Mouse (Mus musculus) macrophage (primary cell): ENCODE results near the gene Cebpb. TPM values are rescaled to one million over a fixed set of nuclear protein-coding genes. Genes with fewer than 3 reads are reported as not detected.
A peak's percentile ranks its signal among the peaks of the same experiment; 100 is the strongest.

Experiments
- H3K27ac ChIP-seq: fragments of 350-480 bp; formaldehyde crosslinking; 2 replicates; pipeline ENCODE4 v1.9.0; 2021
- H3K36me3 ChIP-seq: fragments of 350-480 bp; formaldehyde crosslinking; 2 replicates; pipeline ENCODE4 v1.9.0; 2021; ENCODE audit errors: inconsistent target
- H3K4me3 ChIP-seq: fragments of 350-480 bp; formaldehyde crosslinking; 2 replicates; pipeline ENCODE4 v1.9.0; 2021; ENCODE audit errors: inconsistent target
- H3K79me2 ChIP-seq: fragments of 350-480 bp; formaldehyde crosslinking; 2 replicates; pipeline ENCODE4 v1.9.0; 2021; ENCODE audit errors: inconsistent target
- WGBS: methylation state at CpG from one replicate; pipeline ENCODE4 v1.1.7; 2026; ENCODE audit warnings: inconsistent platforms; ENCODE audit not compliant: missing documents; 5-methylcytosine and 5-hydroxymethylcytosine counted together
- polyA plus RNA-seq: library from polyadenylated mRNA; stranded (reverse); fragments of 250-400 nt; gene quantifications from 3 replicates; pipeline ENCODE4 v1.2.4, GENCODE M21; 2018; ENCODE audit warnings: inconsistent platforms

Cebpb gene
- polyA plus RNA-seq, 1 experiment from 2014 or later: 4.8 TPM

DNA sequence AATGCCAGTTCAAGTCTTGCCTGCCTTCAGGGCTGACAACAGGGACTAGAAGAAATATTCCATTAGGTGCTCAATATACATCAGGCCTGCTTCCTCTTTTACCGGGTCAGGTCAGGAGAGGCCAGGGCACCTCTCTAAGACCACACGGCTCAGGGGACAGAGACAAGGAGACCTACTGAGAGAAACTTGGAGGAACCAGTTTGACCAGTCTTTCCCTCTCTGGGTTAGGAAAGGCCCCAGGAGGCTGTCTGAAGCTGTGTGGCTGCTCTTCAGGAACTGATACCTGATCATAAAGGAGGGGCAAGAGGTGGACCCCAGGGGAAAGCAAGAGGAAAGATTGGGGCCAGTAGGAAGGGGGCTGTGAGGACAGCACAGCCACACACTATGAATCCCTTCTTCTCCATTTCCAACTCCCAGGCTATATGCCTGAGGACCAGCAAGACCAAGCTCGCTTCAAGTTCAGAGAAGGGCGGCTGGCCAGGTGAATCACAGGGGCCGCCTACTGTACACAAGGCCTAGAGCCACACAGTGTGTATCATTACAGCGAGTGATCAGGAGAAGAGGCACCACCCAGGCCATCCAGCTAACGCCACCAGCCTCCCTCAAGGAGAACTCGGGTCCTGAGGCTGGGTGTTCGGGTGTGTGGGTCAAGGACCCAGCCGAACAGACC lies 29.4 kb upstream of the Cebpb start:
- 74% methylated on average over 10 of the region's 10 CpGs for WGBS
- Histone ChIP-seq H3K27ac (peak overlapping the region; percentile 97), H3K36me3 (peaks cover 6% of the 10 kb centered on the region; the same call in 1 of the 2 replicates), H3K4me3 (peak overlapping the region; percentile 99), H3K79me2 (peaks cover 65% of the 10 kb centered on the region)

DNA sequence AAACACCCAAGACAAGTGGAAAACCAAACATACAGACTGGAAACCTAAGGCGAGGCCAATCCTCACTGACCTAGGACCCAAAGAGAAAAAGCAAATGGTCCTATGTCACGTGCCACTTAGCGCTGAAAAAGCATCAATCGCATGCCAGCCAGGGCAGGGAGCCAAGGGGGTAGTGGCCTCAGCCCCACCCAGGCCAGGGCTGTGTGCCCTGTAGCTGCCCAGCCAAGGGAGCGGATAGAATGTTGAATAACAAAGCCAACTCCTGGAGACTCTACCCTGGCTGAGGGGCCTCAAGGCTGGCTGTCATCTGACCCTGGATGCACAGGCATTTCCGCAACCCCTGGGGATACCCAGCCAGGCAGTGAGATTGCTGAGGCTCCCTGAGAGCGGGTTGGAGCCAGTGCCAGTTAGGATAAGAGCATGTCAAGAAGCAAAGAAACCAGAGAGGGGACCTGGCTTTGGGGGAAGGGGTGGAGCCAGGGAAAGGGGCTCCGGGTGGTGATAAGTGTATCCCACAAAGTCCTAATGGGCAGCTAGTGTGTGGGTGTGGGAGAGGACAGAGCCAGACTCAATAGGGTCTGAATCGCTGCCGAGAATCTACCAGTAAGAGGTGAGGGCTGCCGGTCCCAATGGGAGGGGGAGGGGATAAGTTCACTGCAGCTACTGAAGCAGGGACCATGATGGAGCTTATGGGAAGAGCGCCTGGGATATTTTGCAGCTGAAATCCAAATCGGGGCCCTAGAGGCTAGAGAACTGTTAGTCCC lies 28.7 kb upstream of the Cebpb start:
- Histone ChIP-seq H3K4me3 (peak overlapping the region; percentile 99), H3K36me3 (0 out of 2 replicates have a peak, but pooled peaks cover 1% of the 10 kb centered on the region), H3K79me2 (peaks cover 58% of the 10 kb centered on the region), H3K27ac (peak overlapping the region; percentile 97)
- WGBS: 47% methylated on average over 13 of the region's 13 CpGs

DNA sequence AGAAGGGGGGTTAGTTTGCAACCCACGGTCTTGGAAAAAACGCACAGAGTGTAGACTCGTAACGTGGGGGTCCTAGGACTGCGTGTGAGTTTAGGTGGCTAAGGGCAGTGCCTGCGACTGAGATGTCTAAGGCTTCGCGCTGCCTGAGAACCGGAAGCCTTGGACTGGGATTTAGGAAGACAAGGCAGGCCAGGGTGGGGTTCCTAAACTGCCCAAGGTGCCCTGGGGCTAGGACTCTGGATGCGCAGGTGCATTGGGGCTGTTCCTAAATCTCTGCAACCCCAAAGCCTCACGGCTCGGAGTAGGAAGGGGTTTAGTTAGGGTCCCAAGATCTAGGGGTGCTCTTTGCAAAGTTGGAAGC lies 28.1 kb upstream of the Cebpb start:
- WGBS: 3% methylated on average over 12 of the region's 12 CpGs
- Histone ChIP-seq H3K4me3 (peak overlapping the region; percentile 99), H3K79me2 (peaks cover 52% of the 10 kb centered on the region), H3K27ac (peak overlapping the region; percentile 97), H3K36me3 (no peaks in the 10 kb centered on the region)

DNA sequence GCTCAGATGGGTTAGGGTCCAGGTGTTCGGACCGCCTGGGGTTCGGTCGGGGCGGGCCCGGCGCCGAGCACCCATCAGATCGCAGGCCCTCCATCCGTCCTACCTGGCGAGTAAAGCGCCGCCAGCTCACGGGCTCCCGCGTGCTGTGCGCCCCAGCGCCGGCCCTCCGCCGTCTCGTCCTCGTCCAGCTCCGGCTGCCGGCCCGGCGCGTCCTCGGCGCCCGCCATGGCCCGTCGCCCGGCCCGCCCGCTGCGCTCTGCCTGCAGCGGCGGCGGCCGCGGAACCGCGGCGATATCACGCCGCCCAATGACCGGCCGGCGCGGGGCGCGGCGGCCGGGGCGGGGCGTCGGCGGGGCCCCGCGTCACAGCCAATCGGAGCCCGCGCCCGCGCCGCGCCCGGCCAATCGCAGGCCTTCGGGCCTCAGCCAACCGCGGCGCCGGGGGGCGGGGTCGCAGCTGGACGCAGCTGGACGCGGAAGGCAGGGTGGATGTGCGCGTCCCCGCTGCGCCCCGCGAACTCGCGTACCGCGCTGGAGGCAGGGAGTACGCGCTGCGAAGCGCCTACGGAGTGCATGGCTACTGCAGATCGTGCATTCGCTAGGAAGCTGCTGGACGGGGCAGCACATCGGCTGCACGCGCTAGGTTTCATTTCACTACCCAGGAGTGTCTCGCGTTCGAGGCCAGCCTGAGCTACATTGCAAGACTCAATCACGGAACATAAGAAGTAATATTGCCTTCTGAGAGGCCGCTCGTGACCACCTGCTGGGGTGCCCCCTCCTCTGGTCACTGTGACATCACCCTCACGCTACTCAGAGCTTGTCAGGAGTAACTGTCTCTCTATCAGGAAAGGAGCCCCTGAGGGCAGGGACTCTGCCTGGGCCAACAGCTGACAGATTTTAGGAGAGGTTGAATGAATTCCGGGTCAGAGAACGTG lies 27.2 kb upstream of the Cebpb start, which contains the start of gene Gm20431:
Gm20431 (minus strand) TSS at position 227 of the 934 bp plus-strand sequence.
- Histone ChIP-seq H3K27ac (peak within 1 kb of the TSS; percentile 97), H3K79me2 (peaks cover 43% of the 10 kb centered on the region), H3K36me3 (no peaks in the 10 kb centered on the region), H3K4me3 (peak within 1 kb of the TSS; percentile 99)
- under 1% methylated on average over 85 of the region's 110 CpGs for WGBS

DNA sequence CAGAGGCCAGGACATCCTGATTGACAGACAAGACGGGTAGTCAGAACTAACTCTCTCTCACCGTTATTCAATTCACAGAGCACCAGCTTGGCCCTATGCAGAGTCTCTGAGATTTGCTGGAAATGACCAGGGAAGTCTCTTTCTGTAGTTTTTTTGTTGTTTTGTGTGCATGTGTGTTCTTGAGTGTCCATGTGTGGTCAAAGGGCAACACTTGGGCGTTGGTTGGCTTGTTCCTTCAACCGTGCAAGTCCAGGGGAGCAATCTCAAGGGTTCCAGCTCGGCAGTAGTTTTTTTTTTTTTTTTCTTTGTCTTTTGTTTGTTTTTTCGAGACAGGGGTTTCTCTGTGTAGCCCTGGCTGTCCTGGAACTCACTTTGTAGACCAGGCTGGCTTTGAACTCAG lies 26.0 kb upstream of the Cebpb start:
- no peak overlapping the region for H3K4me3 ChIP-seq
- H3K27ac ChIP-seq: no peak overlapping the region
- no peaks in the 10 kb centered on the region for H3K36me3 ChIP-seq
- peaks cover 35% of the 10 kb centered on the region for H3K79me2 ChIP-seq
- WGBS: 80% methylated on average over 6 of the region's 6 CpGs

DNA sequence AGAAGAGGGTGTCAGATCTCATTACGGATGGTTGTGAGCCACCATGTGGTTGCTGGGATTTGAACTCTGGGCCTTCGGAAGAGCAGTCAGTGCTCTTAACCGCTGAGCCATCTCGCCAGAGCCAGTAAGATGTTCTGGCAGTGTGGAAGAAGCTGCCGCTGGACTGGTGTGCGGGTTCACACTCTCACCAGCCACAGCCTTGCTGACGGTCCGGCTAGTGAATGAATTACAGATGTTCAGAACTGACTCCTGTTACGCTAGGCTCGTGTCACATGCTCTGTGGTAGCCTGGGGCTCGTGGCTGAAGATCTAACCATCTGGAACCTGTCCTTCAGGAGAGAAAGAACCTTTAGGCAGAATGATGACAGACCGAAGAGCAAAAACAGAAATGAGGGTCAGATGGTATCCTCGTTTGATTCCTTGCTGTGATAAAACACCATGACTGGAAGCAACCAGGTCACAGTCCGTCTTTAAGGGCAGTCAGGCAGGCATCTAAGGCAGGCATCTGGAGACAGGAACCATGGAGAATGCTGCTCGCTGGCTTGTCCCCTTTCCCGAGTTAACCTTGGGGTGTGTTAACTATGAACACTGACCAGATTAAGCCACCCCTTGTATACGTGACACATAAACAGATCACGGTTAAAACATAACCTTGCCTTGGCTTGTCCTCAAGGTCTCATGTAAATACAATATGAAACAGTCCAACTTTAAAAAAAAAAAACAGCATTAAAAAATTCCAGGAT lies 22.6 kb upstream of the Cebpb start:
- Histone ChIP-seq H3K79me2 (peaks cover under 1% of the 10 kb centered on the region), H3K4me3 (no peak overlapping the region), H3K27ac (no peak overlapping the region), H3K36me3 (no peaks in the 10 kb centered on the region)
- 96% methylated on average over 17 of the region's 18 CpGs for WGBS

DNA sequence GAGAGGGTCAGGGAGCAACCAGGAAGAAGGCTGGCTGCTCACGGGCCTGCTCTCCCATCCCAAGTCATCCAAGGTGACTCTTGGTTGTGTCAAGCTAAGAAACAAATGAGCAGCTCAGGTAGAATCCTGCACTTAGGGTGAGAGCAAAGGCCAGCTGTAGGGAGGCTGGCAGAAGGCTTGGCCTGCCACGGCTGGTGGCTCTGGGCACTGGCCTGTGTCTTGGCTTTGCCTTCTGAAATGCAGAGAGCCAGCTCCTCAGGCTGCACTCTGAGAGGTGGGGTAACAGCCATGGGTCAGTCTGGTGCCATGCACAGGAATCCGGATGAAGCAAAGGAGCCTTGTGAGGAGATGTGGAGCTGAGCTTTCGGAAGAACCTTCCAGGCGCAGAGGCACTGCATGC lies 20.3 kb upstream of the Cebpb start:
- H3K36me3 ChIP-seq: no peaks in the 10 kb centered on the region
- WGBS: 95% methylated on average over 4 of the region's 5 CpGs
- no peaks in the 10 kb centered on the region for H3K79me2 ChIP-seq

DNA sequence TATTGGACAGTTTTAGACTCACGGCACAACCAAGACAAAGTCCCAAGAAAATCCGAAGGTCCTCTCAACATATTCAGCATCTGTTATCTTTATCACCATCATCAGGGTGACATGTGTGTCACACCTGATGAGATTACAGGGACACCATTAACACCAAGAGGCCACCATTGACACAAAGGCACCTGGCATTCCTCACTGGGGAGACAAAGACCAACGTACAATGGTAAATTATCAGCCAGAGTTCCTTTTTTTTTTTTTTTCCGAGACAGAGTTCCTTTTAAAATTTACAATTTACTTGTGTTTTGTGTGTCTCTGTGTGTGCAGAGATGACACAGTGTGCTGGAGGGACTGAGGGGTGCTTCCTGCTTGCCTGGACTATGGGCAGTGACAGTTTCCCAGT lies 19.3 kb upstream of the Cebpb start:
- Histone ChIP-seq H3K36me3 (no peaks in the 10 kb centered on the region), H3K4me3 (no peak overlapping the region), H3K27ac (no peak overlapping the region), H3K79me2 (no peaks in the 10 kb centered on the region)
- 79% methylated on average over 4 of the region's 4 CpGs for whole genome bisulfite sequencing

More for the DNA sequence above, 20.3 kb upstream of the Cebpb start:
- H3K4me3 ChIP-seq: no peak overlapping the region
- H3K27ac ChIP-seq: no peak overlapping the region

DNA sequence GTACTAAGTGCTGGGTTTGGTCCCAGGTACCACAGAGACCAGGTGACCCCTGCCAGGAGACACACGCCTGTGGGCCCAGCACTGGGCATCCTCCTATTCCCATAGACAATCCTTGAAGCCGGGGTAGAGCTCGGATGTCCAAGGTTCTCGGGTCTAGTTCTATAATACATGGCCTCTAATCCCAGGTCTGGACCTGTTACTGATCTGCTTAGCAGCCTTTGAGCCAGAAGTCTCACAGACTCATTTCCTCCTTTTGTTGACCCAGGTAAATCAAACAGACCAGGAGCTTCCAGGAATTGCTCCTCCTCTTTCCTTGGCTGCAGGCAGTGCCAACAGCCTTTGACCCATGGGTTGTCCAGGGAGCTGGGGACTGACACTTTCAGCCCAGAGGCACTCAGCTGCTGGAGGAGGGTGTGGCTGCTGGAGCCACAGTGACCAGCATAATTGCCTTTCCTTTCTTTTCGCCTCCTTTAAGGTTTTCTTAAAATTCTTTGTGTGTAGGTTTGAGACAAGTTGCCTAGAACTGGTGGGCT lies 17.5 kb upstream of the Cebpb start:
- no peak overlapping the region for H3K27ac ChIP-seq
- no peak overlapping the region for H3K4me3 ChIP-seq
- 91% methylated on average over 5 of the region's 5 CpGs for WGBS
- H3K36me3 ChIP-seq: no peaks in the 10 kb centered on the region
- H3K79me2 ChIP-seq: no peaks in the 10 kb centered on the region

DNA sequence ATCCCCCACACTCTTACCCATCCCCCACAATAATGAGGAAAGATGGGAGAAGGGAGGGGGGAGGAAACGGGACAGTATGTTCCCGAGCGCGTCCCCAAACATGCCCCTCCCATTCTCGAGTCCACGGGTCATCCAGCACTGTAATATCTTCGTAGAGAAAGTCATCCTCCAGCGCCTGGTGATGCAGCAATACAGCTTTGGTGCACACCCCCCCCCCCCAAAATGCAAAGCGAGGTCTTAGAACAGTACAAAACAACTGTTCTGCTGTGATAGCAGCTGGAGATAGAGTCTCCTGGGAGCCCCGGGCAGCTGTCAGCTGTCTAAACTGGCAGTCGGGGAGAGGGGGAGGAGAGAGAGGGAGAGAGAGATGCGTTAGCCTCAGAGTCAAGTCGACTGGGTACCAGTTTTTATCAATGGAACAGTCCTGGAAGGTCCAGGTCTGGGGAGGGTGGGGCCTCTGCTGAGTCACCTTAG lies 16.5 kb upstream of the Cebpb start:
- H3K27ac ChIP-seq: no peak overlapping the region
- H3K79me2 ChIP-seq: no peaks in the 10 kb centered on the region
- 63% methylated on average over 12 of the region's 13 CpGs for WGBS
- H3K4me3 ChIP-seq: no peak overlapping the region
- no peaks in the 10 kb centered on the region for H3K36me3 ChIP-seq

DNA sequence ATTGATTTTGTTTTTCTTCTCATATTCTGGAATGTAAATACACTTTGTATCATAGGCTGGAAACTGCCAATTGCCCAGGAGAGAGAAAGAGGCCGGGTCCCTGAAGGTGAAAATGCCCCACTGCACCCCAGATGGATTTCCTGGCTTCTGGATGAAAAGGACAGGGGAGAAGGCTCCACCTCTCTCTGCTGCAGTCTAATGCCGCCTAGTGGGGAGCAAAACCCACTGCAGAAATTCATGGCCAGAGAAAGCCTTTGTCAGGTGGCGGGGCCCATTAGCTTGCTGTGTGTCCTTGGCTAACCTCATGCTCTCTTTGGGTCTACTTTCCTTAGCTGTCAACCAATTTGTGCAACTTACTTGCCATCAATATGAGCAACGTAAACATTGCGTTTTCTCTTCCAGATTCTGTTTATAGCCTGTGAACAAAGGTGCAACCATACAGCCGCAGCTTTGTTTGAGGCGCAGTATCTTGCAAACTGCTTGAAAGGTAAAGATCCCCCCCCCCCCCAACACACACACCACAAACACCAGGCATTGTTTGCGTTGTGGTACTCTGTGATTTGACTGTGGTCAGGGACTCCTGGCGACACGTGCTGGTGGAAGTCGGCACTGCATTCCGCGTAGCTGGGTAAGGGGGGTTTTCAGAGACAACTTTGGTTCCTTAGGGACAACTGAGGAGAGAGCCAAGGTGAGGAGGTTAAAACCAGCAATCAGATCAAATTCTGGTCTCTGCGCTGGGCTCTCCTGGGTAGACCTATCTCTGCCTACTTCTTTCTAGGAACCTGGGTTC lies 13.4 kb upstream of the Cebpb start:
- Histone ChIP-seq H3K36me3 (no peaks in the 10 kb centered on the region), H3K79me2 (no peaks in the 10 kb centered on the region), H3K4me3 (no peak overlapping the region), H3K27ac (no peak overlapping the region)
- WGBS: 67% methylated on average over 11 of the region's 14 CpGs

DNA sequence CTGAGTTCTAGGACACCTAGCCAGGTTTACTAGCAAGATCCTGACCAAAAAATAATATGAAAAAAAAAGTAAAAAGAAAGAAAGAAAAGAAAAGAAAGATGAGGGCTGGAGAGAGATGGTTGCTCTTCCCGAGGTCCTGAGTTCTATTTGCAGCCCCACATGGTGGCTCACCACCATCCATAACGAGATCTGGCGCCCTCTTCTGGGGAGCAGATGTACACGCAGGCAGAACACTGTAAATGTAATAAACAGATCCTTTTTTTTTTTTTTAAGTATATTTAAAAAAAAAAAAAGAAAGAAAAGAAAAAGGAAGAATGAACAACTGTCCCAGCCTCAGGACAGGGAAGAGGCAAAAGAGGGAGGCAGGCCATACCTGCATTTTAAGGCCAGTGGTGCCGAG lies 10.1 kb upstream of the Cebpb start:
- H3K36me3 ChIP-seq: no peaks in the 10 kb centered on the region
- H3K79me2 ChIP-seq: no peaks in the 10 kb centered on the region
- WGBS: 59% methylated on average over 5 of the region's 5 CpGs
- no peak overlapping the region for H3K4me3 ChIP-seq
- H3K27ac ChIP-seq: no peak overlapping the region

DNA sequence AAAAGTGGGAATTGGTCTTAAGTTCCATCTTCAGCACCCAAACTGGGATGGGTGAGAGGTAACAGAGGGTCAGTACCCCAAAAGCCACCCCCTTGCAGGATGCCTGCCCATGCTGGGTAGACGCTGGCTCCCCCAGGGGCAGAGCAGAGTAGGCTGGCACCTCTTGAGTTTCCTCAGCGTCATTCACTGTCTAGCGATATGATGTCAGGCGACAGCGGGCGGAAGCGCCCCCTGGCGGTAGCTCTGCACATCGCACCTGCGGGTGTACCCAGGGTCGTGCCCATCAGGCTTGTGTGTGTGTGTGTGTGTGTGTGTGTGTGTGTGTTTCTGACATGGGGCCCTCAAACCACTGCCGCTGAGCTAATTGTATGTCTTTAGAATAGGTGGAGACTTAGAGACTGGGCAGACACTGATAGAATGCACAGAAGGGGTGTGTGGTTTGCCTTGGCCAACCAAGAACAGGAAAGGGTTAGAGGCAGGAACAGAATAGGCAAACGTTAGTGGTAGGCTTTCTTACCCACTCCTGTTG lies 8.7 kb upstream of the Cebpb start:
- no peaks in the 10 kb centered on the region for H3K36me3 ChIP-seq
- no peaks in the 10 kb centered on the region for H3K79me2 ChIP-seq
- H3K4me3 ChIP-seq: no peak overlapping the region
- 1% methylated on average over 13 of the region's 13 CpGs for whole genome bisulfite sequencing
- H3K27ac ChIP-seq: no peak overlapping the region
